Comparison of ENCODE assay signal across 8 mouse cellular contexts in the genomic region with DNA sequence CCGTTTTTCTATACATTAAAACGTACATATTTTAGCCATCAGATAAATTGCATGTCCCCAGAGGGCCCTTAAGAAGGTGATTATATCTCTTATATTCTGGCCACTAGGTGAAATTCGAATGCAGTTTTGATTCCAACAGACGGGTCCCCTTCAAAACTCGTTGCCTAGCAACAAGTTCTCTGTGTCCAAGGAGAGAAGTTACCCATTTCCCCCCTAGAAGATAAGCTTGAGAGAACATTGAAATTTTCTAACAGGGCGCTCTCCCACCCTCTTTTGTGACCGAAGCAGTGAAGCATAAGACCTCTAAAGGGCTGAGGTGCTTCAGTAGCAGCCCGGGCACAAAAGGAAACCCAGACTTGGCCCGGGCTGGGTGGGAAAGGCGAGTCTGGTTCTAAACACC. TPM values are rescaled to one million over a fixed set of nuclear protein-coding genes. Genes with fewer than 3 reads are reported as not detected.
DNase-seq lines count a peak whose midpoint lies in the region; ATAC-seq and TF ChIP-seq lines count a peak whose summit lies in the region.

A gene (plus strand): TSS at position 324 of the 400 bp plus-strand sequence.

- H3K4me3 ChIP-seq in erythroblast, embryonic 14.5 days (replicated peaks): peak within 1 kb of the TSS; percentile 49
- 0 out of 2 replicates have a peak within 1 kb of the TSS, but pooled peaks have one; percentile 19 for H3K4me3 ChIP-seq in thymus, adult 2 months (ENCODE audit: control insufficient read depth, insufficient read depth, low read length)
- H3K4me3 ChIP-seq in liver, embryonic 14.5 days (ENCODE audit: insufficient read depth in 1 of 2, low read depth in 2 of 2, low read length in 2 of 2): peak within 1 kb of the TSS; percentile 43 to 46

- no peak for TF ChIP-seq POLR2A in thymus, adult 2 months (IDR thresholded peaks at IDR 0.05; ENCODE audit: control insufficient read depth, extremely low read depth, insufficient read depth, low read length, poor library complexity)

- TF ChIP-seq EP300 in liver, embryonic 14.5 days (IDR thresholded peaks at IDR 0.05; ENCODE audit: low read depth): no peak

- peaks cover 7% of the 10 kb centered on the region for H3K4me1 ChIP-seq in erythroblast, embryonic 14.5 days (ENCODE audit: control insufficient read depth)
- peaks cover 3% of the 10 kb centered on the region for H3K4me1 ChIP-seq in thymus, adult 2 months (replicated peaks; ENCODE audit: control insufficient read depth, insufficient read depth, low read length)
- H3K4me1 ChIP-seq in liver, embryonic 14.5 days (replicated peaks; ENCODE audit: control insufficient read depth in 2 of 2, insufficient read depth in 2 of 2, low read length in 1 of 2): no peaks in the 10 kb centered on the region

- no peaks in the 10 kb centered on the region for H3K9me3 ChIP-seq in erythroblast, embryonic 14.5 days (ENCODE audit: control insufficient read depth, low read length)
- no peaks in the 10 kb centered on the region for H3K9me3 ChIP-seq in liver, embryonic 14.5 days (ENCODE audit: control insufficient read depth, low read length)

- 22% methylated on average over 10 of the region's 10 CpGs for WGBS in thymus, adult 2 months
- WGBS in liver, embryonic 14.5 days (ENCODE audit: insufficient replicate concordance): 20% methylated on average over 10 of the region's 10 CpGs

- H3K36me3 ChIP-seq in erythroblast, embryonic 14.5 days (ENCODE audit: control insufficient read depth): no peaks in the 10 kb centered on the region
- no peaks in the 10 kb centered on the region for H3K36me3 ChIP-seq in thymus, adult 2 months (ENCODE audit: control insufficient read depth, insufficient read depth, low read length)
- no peaks in the 10 kb centered on the region for H3K36me3 ChIP-seq in liver, embryonic 14.5 days (replicated peaks; ENCODE audit: control insufficient read depth, insufficient read depth, low read depth)

- no peak within 1 kb of the TSS for H3K9ac ChIP-seq in liver, embryonic 14.5 days (replicated peaks)

- no peak for ATAC-seq in erythroblast, adult 5-6 weeks (replicated peaks; ENCODE audit: low FRiP score, poor library complexity, severe bottlenecking)
- no peak for ATAC-seq in liver, embryonic 14.5 days (ENCODE audit: insufficient read depth)
- ATAC-seq in CD4-positive, CD25-positive, alpha-beta regulatory T cell, adult 4 months: no peak

- peaks cover 17% of the 10 kb centered on the region for H3K27me3 ChIP-seq in erythroblast, embryonic 14.5 days (ENCODE audit: control insufficient read depth)
- peaks cover 19% of the 10 kb centered on the region for H3K27me3 ChIP-seq in thymus, adult 2 months (ENCODE audit: control insufficient read depth, insufficient read depth, low read length)
- H3K27me3 ChIP-seq in liver, embryonic 14.5 days (ENCODE audit: control insufficient read depth, insufficient read depth, low read length): peaks cover 10% of the 10 kb centered on the region

- peak within 1 kb of the TSS; percentile 29 for H3K4me2 ChIP-seq in liver, embryonic 14.5 days (ENCODE audit: low read depth)

- no peak for DNase-seq in thymus, adult 2 months
- no peak for DNase-seq in thymus, postnatal 36 days
- DNase-seq in liver, embryonic 14.5 days (ENCODE audit: low read depth in 3 of 3, low spot score in 3 of 3): no peak
- DNase-seq in right cerebral cortex, postnatal 36 days (ENCODE audit: low spot score in 2 of 2): no peak
- DNase-seq in thymus, postnatal 25 days: no peak

- no peak within 1 kb of the TSS for H3K27ac ChIP-seq in thymus, adult 2 months (ENCODE audit: control insufficient read depth, insufficient read depth, low read length)
- H3K27ac ChIP-seq in liver, embryonic 14.5 days: no peak within 1 kb of the TSS

- no peak for TF ChIP-seq CTCF in thymus, adult 2 months (IDR thresholded peaks at IDR 0.05; ENCODE audit: borderline replicate concordance, control insufficient read depth, extremely low read depth, insufficient read depth, low read length, poor library complexity)
- TF ChIP-seq CTCF in liver, embryonic 14.5 days (IDR thresholded peaks at IDR 0.05; ENCODE audit: low read depth): no peak

RNA-seq across cellular contexts. Expression of the gene that starts here (rescaled TPM):
- not detected in 2 replicates for polyA plus RNA-seq in erythroblast, embryonic 14.5 days (2012)
- not detected in 2 replicates for total RNA-seq in erythroblast, adult 5-6 weeks (2015; ENCODE audit: low replicate concordance)
- 0.60 TPM in 1 of 2 replicates, not detected in the other for total RNA-seq in erythroblast, adult 5-6 weeks (2017; ENCODE audit: low replicate concordance)
- polyA plus RNA-seq in thymus, adult 2 months (2012; rRNA removed): 0.09 TPM in 1 of 2 replicates, not detected in the other
- not detected in 2 replicates for polyA plus RNA-seq in liver, embryonic 14.5 days (2012; rRNA removed)
- not detected in 2 replicates for polyA plus RNA-seq in liver, embryonic 14.5 days (2014; fragmentation: Nextera tagmentation; extraction: Ambion mirVana)
- polyA plus RNA-seq in CD4-positive, CD25-positive, alpha-beta regulatory T cell, adult 4 months (2017; shearing (Covaris generic)): not detected
